Mouse (Mus musculus) stomach, adult 2 months (tissue): ENCODE measurements around the gene Pnrc1. TPM values are rescaled to one million over a fixed set of nuclear protein-coding genes. Genes with fewer than 3 reads are reported as not detected.

Source experiments
- polyA plus RNA-seq: library from polyadenylated mRNA; depleted of rRNA; stranded (reverse); fragments of >200 nt; gene quantifications from 2 replicates; pipeline ENCODE4 v1.2.3, GENCODE M21; 2012; rRNA removed

Gene Pnrc1
- polyA plus RNA-seq: 47.5 and 156 TPM in 2 replicates

DNA sequence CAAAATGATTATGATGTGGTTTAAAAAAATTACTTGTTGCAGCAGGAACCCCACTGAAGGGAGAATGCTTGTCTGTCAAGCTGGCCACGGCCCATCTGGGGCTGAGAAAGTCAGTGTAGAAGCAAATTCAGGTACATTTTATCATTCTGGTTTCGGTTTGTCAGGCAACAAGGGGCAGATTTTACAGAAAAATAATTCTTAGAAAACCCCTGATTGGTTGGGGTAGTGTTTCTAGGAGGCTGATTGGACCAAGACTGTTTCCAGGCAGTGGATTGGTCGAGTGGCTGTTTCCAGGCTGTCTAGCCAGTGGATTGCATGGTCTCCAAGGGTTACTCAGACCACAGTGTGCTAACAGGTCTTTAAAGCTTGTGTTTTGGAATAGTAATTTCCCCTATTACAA lies at the start of gene Pnrc1:
Pnrc1 (minus strand) TSS at position 162 of the 400 bp plus-strand sequence.

DNA sequence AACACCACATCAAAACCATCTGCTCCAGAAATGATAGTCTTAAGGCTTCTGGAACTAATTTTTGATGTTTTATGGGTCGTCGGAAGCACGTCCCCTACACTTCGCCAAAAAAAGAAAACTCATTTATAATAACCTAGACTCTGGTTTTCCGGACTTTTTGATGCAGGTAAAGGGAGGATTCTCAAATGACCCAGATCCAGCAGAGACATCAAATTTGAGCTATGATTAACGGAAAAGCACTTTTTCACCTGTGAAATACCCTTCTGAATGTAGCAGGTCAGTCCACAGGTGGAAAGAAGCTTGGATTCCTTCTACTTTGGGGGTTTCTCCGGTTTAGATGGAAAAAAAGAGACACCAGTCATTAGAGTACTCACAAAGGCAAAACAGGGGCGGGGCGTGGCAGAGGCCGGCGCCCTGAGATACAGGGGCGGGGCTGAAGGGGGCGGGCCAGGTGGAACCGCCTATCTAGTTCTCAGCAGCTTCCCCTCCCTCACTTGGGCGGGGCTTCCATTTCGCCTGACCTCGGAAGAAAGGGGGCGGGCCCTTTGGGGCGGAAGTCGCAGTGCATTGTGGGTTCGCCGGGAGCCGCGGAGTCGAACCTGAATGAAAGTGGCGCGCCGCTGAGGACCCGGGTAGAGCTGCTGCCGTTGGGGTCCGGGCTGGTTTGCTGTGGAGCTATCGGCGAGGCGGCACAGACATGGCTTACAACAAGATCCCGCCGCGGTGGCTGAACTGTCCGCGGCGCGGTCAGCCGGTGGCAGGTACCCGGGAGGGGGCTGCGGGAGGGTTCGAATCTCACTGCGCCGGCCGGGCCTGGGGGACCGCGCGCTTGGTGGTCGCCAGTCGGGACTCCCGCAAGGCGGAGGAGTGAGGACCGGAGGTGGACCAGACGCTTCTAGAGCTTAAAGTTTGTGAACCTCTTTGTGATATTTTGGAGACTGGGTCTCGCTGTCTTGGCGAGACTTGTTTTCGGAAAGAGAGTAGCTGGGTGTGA lies 20.1 kb upstream of the Pnrc1 start, which contains the start of gene Rngtt:
Rngtt (plus strand) TSS at position 548 of the 994 bp plus-strand sequence.

DNA sequence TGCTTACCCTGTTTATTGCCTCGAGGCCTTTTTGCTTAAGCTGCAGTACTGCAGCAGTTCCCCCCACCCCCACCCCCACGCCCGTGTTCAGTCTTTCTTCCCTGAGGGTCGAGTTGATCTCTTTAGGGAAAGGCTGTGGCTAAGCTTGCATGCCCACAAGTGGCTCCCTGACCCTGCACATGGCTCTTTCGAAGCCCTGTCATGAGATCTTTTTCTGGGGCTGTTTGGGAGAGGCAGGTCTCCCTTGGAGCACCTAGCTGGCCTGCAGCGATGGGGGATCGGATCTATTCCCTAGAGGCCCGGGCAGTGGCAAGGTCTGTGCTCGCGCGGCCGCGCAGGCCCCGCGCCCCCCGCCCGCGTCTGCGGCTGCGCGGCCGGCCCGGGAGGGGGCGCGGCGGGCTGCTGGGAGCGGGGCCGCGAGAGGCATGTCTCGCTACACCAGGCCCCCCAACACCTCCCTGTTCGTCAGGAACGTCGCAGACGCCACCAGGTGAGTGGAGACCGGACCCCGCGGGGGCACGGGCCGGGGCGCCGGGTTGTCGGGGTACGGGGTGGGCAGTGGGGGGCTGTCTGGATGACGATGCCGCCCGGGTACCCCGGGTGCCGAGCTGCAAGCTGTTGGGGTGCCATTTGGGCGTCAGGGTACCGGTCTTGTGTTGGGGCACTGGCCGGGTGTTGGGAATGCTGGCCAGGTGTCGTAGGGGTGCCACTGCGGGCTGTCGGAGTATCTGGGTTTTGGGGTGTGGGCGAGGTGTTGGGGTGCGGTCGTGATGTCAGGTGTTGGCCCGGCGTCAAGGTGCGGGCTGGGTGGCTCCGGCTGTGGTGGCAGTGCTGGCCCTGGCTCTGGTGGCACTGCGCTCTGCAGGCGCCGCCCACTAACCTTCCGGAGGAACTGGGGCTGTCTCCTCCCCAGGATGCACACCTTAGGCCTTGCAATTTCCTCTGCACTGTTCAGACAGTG lies 80.8 kb downstream of the Pnrc1 start, which contains the start of gene Srsf12:
Srsf12 (plus strand) TSS at position 111 of the 961 bp plus-strand sequence.

Other genes starting within 250 kb of the Pnrc1 start
- 0.15 and 0.42 TPM in 2 replicates for gene Gabrr2, start 227.2 kb downstream of the Pnrc1 start, polyA plus RNA-seq
- 0.04 TPM in 1 of 2 replicates, not detected in the other for gene Gabrr1, start 157.6 kb downstream of the Pnrc1 start, polyA plus RNA-seq
- gene Pm20d2, start 100.4 kb downstream of the Pnrc1 start, polyA plus RNA-seq: 6.0 and 12.4 TPM in 2 replicates
- 0.04 and 0.13 TPM in 2 replicates for gene Srsf12, start 81.2 kb downstream of the Pnrc1 start, polyA plus RNA-seq
- 0.45 and 0.51 TPM in 2 replicates for gene Rngtt, start 20.1 kb upstream of the Pnrc1 start, polyA plus RNA-seq